Mouse (Mus musculus) stomach, embryonic 14.5 days (tissue): ENCODE results near the gene Bag3. TPM values are rescaled to one million over a fixed set of nuclear protein-coding genes. Genes with fewer than 3 reads are reported as not detected.

Experiments used
- ATAC-seq: fragments of 200-750 bp; cut with Nextera tagmentation; 2 replicates; pipeline ENCODE4 v1.8.0; 2017; ENCODE audit warnings: low read depth, moderate TSS enrichment; ENCODE audit not compliant: insufficient number of reproducible peaks, insufficient read depth, low FRiP score
- H3K27ac ChIP-seq: fragments of 300-500 bp; sonication (generic); 2 replicates; pipeline ENCODE4 v1.5.1; 2014; ENCODE audit warnings: mild to moderate bottlenecking, low read length, moderate library complexity, mixed read lengths
- H3K27me3 ChIP-seq: fragments of 300-500 bp; sonication (generic); 2 replicates; pipeline ENCODE4 v1.6.1; 2014; ENCODE audit warnings: low read length, control low read depth, mixed read lengths; ENCODE audit not compliant: control insufficient read depth, insufficient read depth
- H3K36me3 ChIP-seq: fragments of 300-500 bp; sonication (generic); 2 replicates; pipeline ENCODE4 v1.6.1; 2014; ENCODE audit warnings: mild to moderate bottlenecking, control low read depth, low read length, moderate library complexity, mixed read lengths; ENCODE audit not compliant: control insufficient read depth, insufficient read depth
- H3K4me1 ChIP-seq: fragments of 300-500 bp; sonication (generic); 2 replicates; pipeline ENCODE4 v1.6.1; 2014; ENCODE audit warnings: low read length, control low read depth, mixed read lengths; ENCODE audit not compliant: control insufficient read depth, insufficient read depth
- H3K4me2 ChIP-seq: fragments of 300-500 bp; sonication (generic); replicated peaks from 2 replicates; pipeline ENCODE4 v1.6.1; 2014; ENCODE audit warnings: low read depth, low read length, control low read depth
- H3K4me3 ChIP-seq: fragments of 300-500 bp; sonication (generic); 2 replicates; pipeline ENCODE4 v1.5.1; 2014; ENCODE audit warnings: low read depth, low read length, control low read depth
- H3K9ac ChIP-seq: fragments of 300-500 bp; sonication (generic); replicated peaks from 2 replicates; pipeline ENCODE4 v1.6.1; 2014; ENCODE audit warnings: low read depth, mild to moderate bottlenecking, control low read depth, low read length, moderate library complexity, mixed read lengths
- H3K9me3 ChIP-seq: fragments of 300-500 bp; sonication (generic); 2 replicates; pipeline ENCODE4 v1.6.1; 2016; ENCODE audit warnings: low read depth, low read length, control low read depth; ENCODE audit not compliant: control insufficient read depth
- WGBS: fragments of 180-500 bp; shearing (Covaris S2); extraction: QIAGEN DNeasy Blood & Tissue Kit; methylation state at CpG from one replicate; pipeline ENCODE4 v1.1.7; 2014; 5-methylcytosine and 5-hydroxymethylcytosine counted together
- polyA plus RNA-seq: library from polyadenylated mRNA; unstranded; fragments of >200 nt; fragmentation: Nextera tagmentation; extraction: Ambion mirVana; gene quantifications from 2 replicates; pipeline ENCODE4 v1.2.1, GENCODE M21; 2014

Gene Bag3
- polyA plus RNA-seq, 1 experiment from 2014 or later, result 18.1 TPM

DNA sequence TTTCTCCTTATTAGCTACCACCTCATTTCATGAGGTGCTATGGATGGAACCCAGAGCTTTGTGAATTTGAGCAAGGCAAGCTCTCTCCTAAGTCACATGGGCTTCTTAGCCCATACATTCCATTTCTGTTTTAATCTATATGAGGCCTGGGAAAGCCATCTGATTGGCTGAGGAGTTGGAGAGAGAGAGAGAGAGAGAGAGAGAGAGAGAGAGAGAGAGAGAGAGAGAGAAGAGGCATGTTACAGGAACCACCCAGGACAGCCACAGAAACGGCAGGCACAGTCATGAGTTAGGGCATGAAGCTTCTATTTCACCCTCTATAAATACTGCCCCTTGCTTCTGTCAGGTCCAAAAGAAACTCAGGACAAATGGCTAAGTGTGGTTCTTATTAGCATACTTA is 54.2 kb downstream of the Bag3 start:
- Histone ChIP-seq H3K4me1 (peaks cover 2% of the 10 kb centered on the region; the same call in 1 of the 2 replicates), H3K9ac (no peak overlapping the region), H3K36me3 (no peaks in the 10 kb centered on the region), H3K27ac (no peak overlapping the region), H3K4me2 (no peak overlapping the region), H3K27me3 (no peaks in the 10 kb centered on the region), H3K4me3 (no peak overlapping the region), H3K9me3 (no peaks in the 10 kb centered on the region)
- no peak for ATAC-seq
- WGBS, result 40% methylated on average over 1 of the region's 1 CpGs

DNA sequence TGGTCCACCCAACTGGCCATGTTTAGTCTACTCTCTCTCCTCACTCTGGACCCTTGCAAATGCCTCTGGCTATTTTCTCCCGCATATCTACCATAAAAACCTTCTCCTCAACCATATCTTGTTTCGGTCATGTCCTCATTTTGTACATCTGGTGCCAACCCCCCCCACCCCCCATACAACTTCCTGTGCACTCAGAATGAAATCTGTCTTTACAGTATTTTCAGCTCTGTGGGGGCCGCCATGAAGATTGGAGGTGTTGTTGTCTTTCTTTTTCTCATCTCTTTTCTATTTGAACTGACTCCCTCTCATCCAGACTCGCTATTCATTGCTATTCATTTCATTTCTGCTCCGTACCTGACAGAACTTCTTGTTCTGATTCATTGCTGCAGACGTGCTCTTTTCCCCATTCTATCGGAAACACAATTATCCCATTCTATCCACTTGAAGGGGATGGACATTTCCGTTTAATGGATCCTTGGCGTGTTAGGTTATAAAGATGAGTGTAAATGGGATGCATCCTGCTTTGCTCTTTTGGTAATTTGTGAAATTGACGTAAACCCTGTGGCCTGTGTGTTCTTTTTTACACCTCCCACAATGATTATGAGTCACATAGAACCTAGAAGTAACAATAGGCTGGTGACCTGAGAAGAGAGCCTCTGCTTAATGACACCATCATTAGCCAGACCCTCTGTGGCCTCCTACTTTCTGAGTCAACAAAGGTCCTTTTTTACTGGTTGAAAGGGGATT is 55.0 kb downstream of the Bag3 start:
- WGBS, result 76% methylated on average over 10 of the region's 10 CpGs
- Histone ChIP-seq H3K4me2 (no peak overlapping the region), H3K36me3 (no peaks in the 10 kb centered on the region), H3K9ac (no peak overlapping the region), H3K27me3 (no peaks in the 10 kb centered on the region), H3K4me1 (peaks cover 2% of the 10 kb centered on the region; the same call in 1 of the 2 replicates), H3K27ac (no peak overlapping the region), H3K4me3 (no peak overlapping the region), H3K9me3 (no peaks in the 10 kb centered on the region)
- no peak for ATAC-seq

DNA sequence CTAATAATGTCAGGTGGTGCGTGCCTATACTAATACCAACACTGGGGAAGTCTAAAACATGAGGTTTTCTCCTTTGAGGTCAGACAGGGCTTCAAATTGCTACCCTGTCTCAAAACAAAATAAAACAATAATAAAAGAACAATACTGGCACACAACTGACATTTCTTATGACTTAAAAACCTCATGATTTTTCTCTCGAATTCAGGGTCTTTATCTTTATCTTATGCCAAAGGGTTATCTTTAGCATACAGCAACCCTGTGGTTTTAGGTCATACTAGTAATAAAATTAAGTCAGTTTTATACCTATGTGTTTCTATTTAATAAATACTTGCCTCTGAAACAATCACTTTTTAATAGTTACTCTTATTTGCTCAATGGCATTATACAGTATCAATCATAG is 56.0 kb downstream of the Bag3 start:
- whole genome bisulfite sequencing, result 67% methylated on average over 2 of the region's 2 CpGs
- no peaks in the 10 kb centered on the region for H3K36me3 ChIP-seq
- no peaks in the 10 kb centered on the region for H3K27me3 ChIP-seq
- no peak overlapping the region for H3K27ac ChIP-seq
- H3K9ac ChIP-seq, result no peak overlapping the region
- H3K4me1 ChIP-seq, result peaks cover 2% of the 10 kb centered on the region; the same call in 1 of the 2 replicates
- ATAC-seq, result no peak
- H3K4me3 ChIP-seq, result no peak overlapping the region
- no peak overlapping the region for H3K4me2 ChIP-seq
- H3K9me3 ChIP-seq, result no peaks in the 10 kb centered on the region

DNA sequence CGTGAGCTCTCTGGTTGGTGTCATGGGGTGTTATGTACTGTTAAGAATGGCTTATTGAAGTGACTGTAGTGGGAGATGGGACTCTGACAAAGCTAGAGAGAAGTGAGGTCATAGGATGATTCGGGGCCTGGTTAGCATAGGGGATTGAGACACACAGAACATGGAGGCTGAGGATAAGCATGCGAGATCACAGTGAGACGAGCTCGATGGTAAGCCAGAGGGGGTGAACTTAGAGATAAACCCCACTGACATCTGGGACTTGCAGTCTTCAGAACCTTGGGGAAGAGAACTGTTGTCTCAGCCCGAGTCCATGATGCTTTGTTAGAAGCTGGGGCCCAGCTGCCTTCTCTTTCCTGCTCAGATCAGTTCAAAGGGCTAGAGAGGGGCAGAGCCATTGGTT is 56.9 kb downstream of the Bag3 start:
- H3K27ac ChIP-seq, result no peak overlapping the region
- no peak overlapping the region for H3K4me2 ChIP-seq
- no peaks in the 10 kb centered on the region for H3K9me3 ChIP-seq
- ATAC-seq, result no peak
- WGBS, result 88% methylated on average over 6 of the region's 6 CpGs
- no peak overlapping the region for H3K9ac ChIP-seq
- H3K4me1 ChIP-seq, result peaks cover 2% of the 10 kb centered on the region; the same call in 1 of the 2 replicates
- H3K4me3 ChIP-seq, result no peak overlapping the region
- no peaks in the 10 kb centered on the region for H3K36me3 ChIP-seq
- H3K27me3 ChIP-seq, result no peaks in the 10 kb centered on the region

DNA sequence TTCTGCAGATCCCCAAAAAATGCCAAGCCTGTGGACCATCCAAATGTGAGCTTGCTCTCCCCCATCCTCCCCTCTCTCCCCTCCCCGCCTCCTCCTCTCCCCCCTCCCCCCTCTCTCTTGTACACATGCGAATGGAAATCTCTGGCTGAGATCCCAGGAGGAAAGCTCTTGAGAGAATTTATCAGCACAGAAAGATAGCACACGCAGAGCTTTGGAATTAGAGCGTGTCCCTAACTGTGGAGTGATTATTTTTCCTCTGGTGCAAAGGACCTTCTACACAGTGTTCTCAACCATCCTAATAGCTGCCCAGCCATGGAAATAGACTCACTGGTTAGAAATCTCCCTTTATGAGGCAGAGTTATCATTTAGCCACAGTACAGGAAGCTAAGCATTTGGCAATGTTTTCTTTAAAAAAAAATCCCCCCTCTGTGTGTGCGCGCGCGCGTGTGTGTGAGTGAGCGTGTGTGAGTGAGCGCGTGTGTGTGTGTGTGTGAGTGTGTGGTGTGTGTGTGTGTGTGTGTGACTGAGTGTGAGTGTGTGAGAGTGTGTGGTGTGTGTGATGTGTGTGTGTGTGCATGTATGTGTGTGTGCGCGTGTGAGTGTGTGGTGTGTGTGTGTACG is 58.6 kb downstream of the Bag3 start:
- Histone ChIP-seq H3K9me3 (no peaks in the 10 kb centered on the region), H3K4me3 (no peak overlapping the region), H3K27ac (no peak overlapping the region), H3K9ac (no peak overlapping the region), H3K4me2 (no peak overlapping the region), H3K36me3 (no peaks in the 10 kb centered on the region), H3K27me3 (no peaks in the 10 kb centered on the region), H3K4me1 (peaks cover 2% of the 10 kb centered on the region; the same call in 1 of the 2 replicates)
- WGBS, result 69% methylated on average over 15 of the region's 15 CpGs
- ATAC-seq, result no peak

DNA sequence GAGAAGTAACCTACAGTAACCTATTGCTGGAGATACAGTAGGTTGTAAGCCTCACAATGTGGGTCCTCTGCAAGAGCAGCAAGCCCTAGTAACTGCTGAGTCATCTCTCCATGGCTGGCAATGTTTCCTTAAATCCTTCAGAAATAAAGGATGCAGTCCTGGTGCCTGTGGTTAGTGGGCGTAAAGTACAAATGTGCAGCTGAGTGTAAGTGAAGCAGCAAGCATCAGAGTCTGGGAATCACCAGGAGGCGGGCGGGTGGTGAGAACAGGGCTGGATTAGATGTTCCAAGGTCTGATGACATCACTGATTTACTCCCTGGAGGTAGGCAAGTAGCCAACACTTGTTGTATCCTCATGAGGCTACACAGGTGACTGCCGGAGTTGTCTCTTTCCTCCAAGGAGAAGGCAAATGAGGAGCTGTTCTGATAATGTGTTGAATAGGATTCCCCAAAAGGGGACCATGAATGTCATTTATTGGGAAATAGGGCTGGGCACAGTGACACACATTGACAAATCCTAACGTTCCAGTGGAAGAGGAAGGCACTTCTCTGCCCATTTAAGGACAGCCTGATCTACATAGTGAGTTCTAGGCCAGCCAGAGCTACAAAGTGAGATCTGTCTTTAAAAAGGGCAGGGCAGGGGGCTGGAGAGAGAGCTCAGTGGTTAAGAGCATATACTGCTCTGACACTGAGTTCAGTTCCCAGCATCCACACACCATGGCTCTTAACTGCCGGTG is 60.0 kb downstream of the Bag3 start:
- Histone ChIP-seq H3K36me3 (no peaks in the 10 kb centered on the region), H3K4me3 (no peak overlapping the region), H3K4me2 (no peak overlapping the region), H3K9ac (no peak overlapping the region), H3K27me3 (no peaks in the 10 kb centered on the region), H3K4me1 (peaks cover 2% of the 10 kb centered on the region; the same call in 1 of the 2 replicates), H3K9me3 (no peaks in the 10 kb centered on the region), H3K27ac (no peak overlapping the region)
- ATAC-seq, result no peak
- 74% methylated on average over 6 of the region's 6 CpGs for WGBS

DNA sequence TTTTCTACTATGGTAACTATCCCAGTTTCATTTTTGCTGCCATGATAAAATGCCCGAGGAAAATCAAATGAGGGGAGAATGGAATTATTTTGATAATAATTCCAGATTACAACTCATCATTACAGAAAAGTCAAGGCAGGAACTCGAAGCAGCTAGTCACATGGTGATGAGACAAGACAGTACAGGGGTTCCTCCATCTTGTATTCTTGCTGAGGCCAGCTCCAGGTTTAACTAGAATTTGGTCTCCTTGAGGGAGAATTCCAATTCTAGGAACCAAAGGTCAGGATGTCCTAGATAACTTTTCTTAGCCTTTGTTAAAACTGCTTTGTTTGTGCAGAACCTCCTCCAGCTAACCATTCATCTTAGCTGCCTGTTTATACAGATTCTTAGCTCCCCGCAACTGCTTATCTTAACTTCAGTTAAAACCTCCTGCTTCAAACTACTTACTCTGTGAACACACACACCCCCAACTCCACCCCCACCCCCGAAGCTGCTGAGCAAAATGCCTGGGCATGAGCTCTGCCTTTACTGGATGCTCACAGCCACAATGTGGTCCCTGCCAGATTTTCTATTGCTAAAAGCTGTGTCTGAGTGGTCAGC is 64.0 kb downstream of the Bag3 start:
- Histone ChIP-seq H3K4me2 (no peak overlapping the region), H3K4me3 (no peak overlapping the region), H3K4me1 (peaks cover 13% of the 10 kb centered on the region), H3K27me3 (no peaks in the 10 kb centered on the region), H3K36me3 (no peaks in the 10 kb centered on the region), H3K27ac (no peak overlapping the region), H3K9ac (no peak overlapping the region), H3K9me3 (no peaks in the 10 kb centered on the region)
- ATAC-seq, result no peak
- WGBS, result 46% methylated on average over 4 of the region's 4 CpGs

DNA sequence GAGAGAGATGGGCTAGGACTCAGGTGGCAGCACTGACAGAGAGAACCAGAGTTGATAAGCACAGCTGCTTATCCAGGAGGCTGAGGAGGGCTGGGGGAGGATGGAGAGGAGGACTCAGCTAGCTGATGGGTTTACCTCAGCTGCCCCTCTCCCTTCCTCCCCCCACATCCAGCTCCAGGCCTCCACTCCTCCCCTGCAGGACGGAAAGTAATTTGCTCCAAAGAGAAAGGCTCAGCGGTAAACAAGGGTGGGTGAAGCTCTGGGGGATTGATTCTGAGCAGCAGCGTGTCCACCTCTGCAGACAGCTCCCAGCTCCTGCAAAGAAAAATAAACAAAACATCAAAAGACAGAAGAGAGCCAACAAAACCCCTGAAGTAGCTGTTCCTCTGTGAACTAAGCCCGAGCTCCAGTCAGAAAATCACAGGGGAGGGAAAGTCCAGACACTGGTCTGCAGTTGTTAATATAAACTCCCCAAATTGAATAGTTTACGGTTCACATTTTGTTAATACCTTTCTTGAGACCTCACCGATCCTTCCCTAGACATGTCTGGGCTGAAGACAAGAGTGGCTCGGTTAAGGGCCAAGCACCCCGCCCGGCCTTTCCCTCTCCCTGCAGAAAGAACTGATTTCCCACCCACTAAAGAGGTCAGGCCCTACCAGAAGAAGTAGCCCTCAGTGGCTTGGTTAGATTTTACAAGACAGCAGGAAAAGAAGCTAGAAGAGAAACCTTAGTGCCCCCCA is 68.1 kb downstream of the Bag3 start:
- H3K27ac ChIP-seq, result peak overlapping the region; percentile 77
- peaks cover 20% of the 10 kb centered on the region for H3K4me1 ChIP-seq
- no peaks in the 10 kb centered on the region for H3K27me3 ChIP-seq
- H3K4me2 ChIP-seq, result no peak overlapping the region
- no peak overlapping the region for H3K9ac ChIP-seq
- no peaks in the 10 kb centered on the region for H3K36me3 ChIP-seq
- 9% methylated on average over 9 of the region's 9 CpGs for WGBS
- H3K9me3 ChIP-seq, result no peaks in the 10 kb centered on the region; the same call in 1 of the 2 replicates
- ATAC-seq, result peak; percentile 61; the same call in 1 of the 2 replicates
- H3K4me3 ChIP-seq, result no peak overlapping the region
